Mouse (Mus musculus): Measurements from ENCODE around the gene Slc7a5. TPM values are rescaled to one million over a fixed set of nuclear protein-coding genes. Genes with fewer than 3 reads are reported as not detected.

Gene Slc7a5
- polyA plus RNA-seq, 1 experiment from 2014 or later, result 29.3 TPM

DNA sequence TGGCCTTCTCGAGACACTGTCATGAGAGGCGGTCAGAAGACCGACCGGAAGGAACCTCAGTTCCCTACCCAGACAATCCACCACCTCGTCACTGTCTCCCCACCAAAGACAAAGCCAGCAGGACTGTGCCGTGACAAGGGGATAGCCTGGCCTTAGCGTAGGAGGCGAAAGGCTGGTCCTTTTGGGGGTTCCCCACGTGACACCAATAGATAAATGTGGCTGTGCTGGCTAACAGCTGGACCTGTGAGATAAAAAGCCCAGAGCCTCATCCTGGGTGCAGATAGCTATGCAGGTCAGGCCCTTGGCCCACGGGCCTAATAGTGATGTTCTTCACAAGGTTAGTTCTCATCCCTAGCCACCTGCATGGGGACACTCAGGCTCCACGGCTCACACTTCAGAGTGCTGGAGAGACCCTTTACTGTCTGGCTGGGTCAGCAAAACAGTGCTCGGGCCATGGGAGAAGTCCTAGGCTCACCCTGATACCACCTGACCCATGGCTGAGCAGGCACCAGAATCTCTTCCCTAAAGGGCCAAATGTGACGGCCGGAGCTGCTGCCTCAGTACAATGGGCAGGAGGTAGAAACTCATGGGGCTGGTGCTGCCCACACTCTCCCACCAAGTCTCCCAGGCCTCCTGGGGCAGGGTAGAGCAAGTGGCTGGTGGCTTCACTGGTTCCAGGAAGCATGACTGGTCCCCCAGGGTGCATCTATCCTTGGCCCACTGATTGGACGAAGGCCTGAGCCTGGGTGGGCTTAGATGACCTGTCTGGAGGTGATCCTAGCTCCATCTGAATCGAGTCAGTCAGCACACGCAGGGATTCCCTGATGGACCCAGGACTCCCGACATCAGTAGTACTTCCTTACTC is 8.1 kb downstream of the Slc7a5 start:
- no peaks in the 10 kb centered on the region for H3K27me3 ChIP-seq (ENCODE audit: low read depth, poor library complexity, severe bottlenecking)
- DNase-seq (ENCODE audit: low spot score), result no peak
- peak overlapping the region; percentile 23; the same call in 1 of the 2 replicates for H3K4me3 ChIP-seq
- H3K36me3 ChIP-seq, result peaks cover 19% of the 10 kb centered on the region
- peak overlapping the region; percentile 84 for H3K27ac ChIP-seq (replicated peaks)
- 74% methylated on average over 18 of the region's 18 CpGs for WGBS
- H3K4me1 ChIP-seq, result peaks cover 85% of the 10 kb centered on the region
- H3K9me3 ChIP-seq (replicated peaks), result no peaks in the 10 kb centered on the region

- Histone ChIP-seq H3K27ac (replicated peaks) (peak overlapping the region; percentile 84), H3K4me3 (peak overlapping the region; percentile 33), H3K9me3 (replicated peaks) (no peaks in the 10 kb centered on the region), H3K36me3 (peaks cover 26% of the 10 kb centered on the region), H3K27me3 (ENCODE audit: low read depth, poor library complexity, severe bottlenecking) (no peaks in the 10 kb centered on the region), H3K4me1 (peaks cover 78% of the 10 kb centered on the region)
- 10% methylated on average over 4 of the region's 4 CpGs for WGBS
- DNase-seq (ENCODE audit: low spot score), result peak; percentile 73
Measured at GRCm38 (mm10) chr8:121898401-121898931, 9.0 kb downstream of the Slc7a5 start.

DNA sequence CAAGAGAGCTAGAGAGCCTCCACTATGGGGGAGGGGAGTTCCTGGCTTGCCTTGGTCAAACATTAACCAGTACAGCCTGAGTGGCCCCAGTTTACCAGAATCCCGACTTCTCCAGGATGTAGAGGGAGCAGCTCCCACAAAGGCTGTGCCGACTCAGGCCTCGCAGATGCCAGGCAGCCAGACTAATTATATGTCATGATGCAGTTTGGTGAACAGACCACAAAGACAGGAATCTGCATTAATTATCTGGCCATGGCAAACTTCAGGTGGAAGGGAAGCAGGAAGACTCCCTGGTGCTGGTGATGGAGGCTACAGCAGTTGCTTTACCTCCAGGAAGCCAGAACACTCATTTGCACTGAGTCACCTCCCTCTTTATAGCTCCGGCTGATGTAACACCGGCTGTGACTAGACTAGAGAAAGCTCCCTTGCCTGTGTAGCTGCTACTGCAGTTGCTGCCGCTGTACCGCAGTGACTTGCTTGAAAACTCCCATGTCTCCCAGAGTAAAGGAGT is 9.6 kb downstream of the Slc7a5 start:
- Histone ChIP-seq H3K27me3 (ENCODE audit: low read depth, poor library complexity, severe bottlenecking) (no peaks in the 10 kb centered on the region), H3K9me3 (replicated peaks) (no peaks in the 10 kb centered on the region), H3K4me3 (peak overlapping the region; percentile 33), H3K36me3 (peaks cover 31% of the 10 kb centered on the region), H3K27ac (replicated peaks) (peak overlapping the region; percentile 84), H3K4me1 (peaks cover 72% of the 10 kb centered on the region)
- DNase-seq (ENCODE audit: low spot score), result no peak
- 38% methylated on average over 7 of the region's 7 CpGs for WGBS

- Histone ChIP-seq H3K4me1 (peaks cover 66% of the 10 kb centered on the region), H3K36me3 (peaks cover 36% of the 10 kb centered on the region), H3K27ac (replicated peaks) (peak overlapping the region; percentile 84), H3K4me3 (peak overlapping the region; percentile 1; the same call in 1 of the 2 replicates), H3K27me3 (ENCODE audit: low read depth, poor library complexity, severe bottlenecking) (no peaks in the 10 kb centered on the region), H3K9me3 (replicated peaks) (no peaks in the 10 kb centered on the region)
- DNase-seq (ENCODE audit: low spot score), result no peak
- 78% methylated on average over 9 of the region's 9 CpGs for WGBS
Measured at GRCm38 (mm10) chr8:121897205-121897604, 10.3 kb downstream of the Slc7a5 start.

DNA sequence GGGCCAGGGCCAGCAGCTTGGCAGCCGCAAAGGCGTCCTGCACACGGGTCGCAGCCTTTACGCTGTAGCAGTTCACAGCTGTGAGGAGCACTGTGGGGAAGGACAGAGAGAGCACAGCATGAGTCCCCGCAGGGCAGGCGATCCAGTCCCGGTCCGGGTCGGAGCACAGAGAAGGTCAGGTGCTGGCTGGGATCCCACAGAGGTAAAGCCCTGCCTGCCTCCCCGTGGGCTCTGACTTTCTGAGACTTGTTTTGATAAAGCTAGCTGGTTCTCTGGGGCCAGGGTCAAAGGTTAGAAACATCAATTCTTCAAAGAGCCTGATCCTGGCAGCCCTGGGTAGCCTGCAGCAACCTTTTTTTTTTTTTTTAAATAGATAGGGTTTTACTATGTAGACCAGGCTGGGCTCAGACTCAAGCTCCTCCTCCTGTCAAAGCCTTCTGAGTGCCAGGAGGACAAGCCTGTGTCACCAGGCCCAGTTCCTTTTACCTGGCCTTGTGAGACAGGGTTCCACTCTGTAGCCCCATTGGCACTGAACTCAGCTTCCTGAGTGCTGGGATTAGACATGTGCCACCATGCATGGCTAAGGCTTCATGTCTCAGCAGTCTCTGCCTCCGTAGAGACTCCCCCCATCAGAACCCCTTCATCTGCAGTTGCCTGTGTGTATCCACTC is 10.9 kb downstream of the Slc7a5 start:
- H3K27ac ChIP-seq (replicated peaks), result peak overlapping the region; percentile 84
- DNase-seq (ENCODE audit: low spot score), result no peak
- peaks cover 36% of the 10 kb centered on the region for H3K36me3 ChIP-seq
- peaks cover 60% of the 10 kb centered on the region for H3K4me1 ChIP-seq
- no peaks in the 10 kb centered on the region for H3K27me3 ChIP-seq (ENCODE audit: low read depth, poor library complexity, severe bottlenecking)
- peak overlapping the region; percentile 1; the same call in 1 of the 2 replicates for H3K4me3 ChIP-seq
- 28% methylated on average over 12 of the region's 12 CpGs for WGBS
- no peaks in the 10 kb centered on the region for H3K9me3 ChIP-seq (replicated peaks)

DNA sequence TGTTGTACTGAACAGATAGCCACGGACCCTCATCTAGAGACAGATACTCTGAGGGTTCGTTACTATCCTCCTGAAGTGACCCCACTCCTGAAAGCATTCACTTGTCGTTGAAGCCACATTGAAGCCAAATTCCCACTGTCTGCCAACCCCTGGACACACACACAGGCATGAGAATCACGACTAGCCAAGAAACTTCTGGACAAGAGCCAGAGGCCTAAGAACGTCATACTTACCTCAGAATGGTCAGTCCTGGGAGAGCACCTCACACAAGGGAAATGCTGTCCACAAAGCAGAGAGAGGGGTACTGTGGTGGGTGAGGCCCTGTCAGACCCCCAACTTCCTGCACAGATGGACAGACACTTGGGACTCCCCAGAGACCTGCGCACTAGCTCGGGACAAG is 11.6 kb downstream of the Slc7a5 start:
- Histone ChIP-seq H3K27me3 (ENCODE audit: low read depth, poor library complexity, severe bottlenecking) (no peaks in the 10 kb centered on the region), H3K4me1 (peaks cover 53% of the 10 kb centered on the region), H3K36me3 (peaks cover 40% of the 10 kb centered on the region), H3K4me3 (no peak overlapping the region), H3K9me3 (replicated peaks) (no peaks in the 10 kb centered on the region), H3K27ac (replicated peaks) (peak overlapping the region; percentile 84; the same call in 1 of the 2 replicates)
- WGBS, result 85% methylated on average over 7 of the region's 7 CpGs
- DNase-seq (ENCODE audit: low spot score), result no peak

DNA sequence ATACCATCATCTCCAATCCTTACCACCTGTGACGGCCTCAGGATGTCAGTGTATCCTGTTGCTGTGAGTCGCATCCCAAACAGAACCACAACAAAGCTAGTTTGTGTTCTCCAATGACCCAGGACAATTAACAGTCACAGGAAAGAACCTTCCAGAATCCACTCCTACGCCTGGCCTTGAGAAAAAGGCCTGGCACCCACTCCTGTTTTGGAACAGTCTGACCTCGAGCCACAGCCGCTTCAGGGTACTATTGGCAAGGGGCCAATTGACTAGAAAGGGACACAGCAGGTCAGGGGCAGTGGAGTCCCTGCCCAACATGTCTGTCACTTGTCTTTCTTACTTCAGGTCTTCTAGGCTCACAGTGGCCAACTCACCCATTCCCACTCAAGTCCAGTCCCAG is 14.6 kb downstream of the Slc7a5 start:
- no peak for DNase-seq (ENCODE audit: low spot score)
- WGBS, result 92% methylated on average over 5 of the region's 5 CpGs
- Histone ChIP-seq H3K4me1 (peaks cover 28% of the 10 kb centered on the region), H3K9me3 (replicated peaks) (no peaks in the 10 kb centered on the region), H3K36me3 (peaks cover 50% of the 10 kb centered on the region), H3K27ac (replicated peaks) (no peak overlapping the region), H3K27me3 (ENCODE audit: low read depth, poor library complexity, severe bottlenecking) (no peaks in the 10 kb centered on the region), H3K4me3 (no peak overlapping the region)

DNA sequence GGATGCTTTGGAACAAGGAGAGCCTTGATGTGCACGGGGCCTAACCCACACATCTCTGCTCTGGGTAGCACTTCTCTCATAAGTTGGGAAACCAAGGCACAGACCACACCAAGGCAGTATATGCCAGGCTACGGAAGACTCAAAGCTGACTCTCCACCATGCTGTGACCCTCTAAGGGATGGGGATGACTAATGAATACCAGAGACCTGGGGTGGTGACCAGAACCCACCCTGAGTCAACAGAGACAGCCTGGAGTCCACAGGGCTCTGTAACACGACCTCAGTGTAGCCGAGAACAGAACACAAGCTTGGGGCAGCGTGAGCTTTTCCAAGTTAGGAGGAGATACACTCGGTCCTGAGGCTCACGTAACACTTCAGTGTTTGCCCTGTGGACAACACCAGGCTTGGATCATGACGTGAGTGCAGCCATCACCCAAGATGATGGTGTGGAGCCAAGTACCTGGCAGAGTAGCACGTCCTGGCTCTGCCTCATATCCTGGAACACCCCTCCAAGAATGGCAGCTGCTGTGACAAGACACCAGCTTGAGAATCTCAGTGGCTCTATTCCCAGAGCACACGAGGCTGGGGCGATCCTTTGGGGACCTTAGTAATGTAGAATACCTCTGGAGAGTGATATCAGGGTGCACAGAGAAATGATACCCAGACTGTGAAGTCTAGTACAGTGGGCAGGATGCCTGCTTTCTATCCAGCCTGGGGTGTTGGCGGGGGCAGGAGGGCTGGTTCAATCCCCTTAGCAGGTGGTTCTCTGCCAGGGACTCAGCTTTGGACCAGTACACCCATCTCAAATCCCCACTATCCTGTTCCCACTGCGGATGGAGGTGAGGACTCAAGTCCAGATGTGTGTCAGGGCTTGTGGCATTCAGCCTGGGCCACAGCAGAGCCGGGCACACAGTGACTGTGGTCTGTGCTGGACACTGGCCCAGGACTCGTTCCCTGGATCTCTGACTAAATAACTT is 17.4 kb downstream of the Slc7a5 start:
- H3K4me1 ChIP-seq, result peaks cover under 1% of the 10 kb centered on the region; the same call in 1 of the 2 replicates
- H3K4me3 ChIP-seq, result no peak overlapping the region
- H3K27ac ChIP-seq (replicated peaks), result no peak overlapping the region
- DNase-seq (ENCODE audit: low spot score), result no peak
- no peaks in the 10 kb centered on the region for H3K9me3 ChIP-seq (replicated peaks)
- H3K36me3 ChIP-seq, result peaks cover 66% of the 10 kb centered on the region
- H3K27me3 ChIP-seq (ENCODE audit: low read depth, poor library complexity, severe bottlenecking), result no peaks in the 10 kb centered on the region
- 89% methylated on average over 15 of the region's 15 CpGs for WGBS

DNA sequence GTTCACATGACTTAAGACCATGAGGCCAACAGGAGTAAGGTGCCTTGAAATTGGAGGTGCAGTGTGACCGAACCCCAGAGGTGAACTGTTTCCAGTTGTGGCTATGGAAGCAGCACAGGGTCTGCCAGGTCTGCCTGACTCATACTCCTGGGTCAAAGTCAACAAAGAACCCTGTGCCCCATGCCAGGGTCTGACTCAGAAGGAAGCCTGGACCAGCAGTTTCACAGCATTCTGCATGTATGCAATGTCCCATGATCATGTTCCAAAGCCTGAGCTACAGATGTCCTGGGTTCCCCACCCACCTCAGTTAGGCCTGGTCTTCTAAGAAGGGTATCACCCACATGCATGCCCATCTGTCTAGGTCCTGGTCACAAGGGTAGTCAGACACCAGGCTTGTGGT is 18.2 kb downstream of the Slc7a5 start:
- no peaks in the 10 kb centered on the region for H3K9me3 ChIP-seq (replicated peaks)
- H3K27ac ChIP-seq (replicated peaks), result no peak overlapping the region
- no peak overlapping the region for H3K4me3 ChIP-seq
- DNase-seq (ENCODE audit: low spot score), result no peak
- H3K27me3 ChIP-seq (ENCODE audit: low read depth, poor library complexity, severe bottlenecking), result no peaks in the 10 kb centered on the region
- H3K36me3 ChIP-seq, result peaks cover 66% of the 10 kb centered on the region
- WGBS, result 88% methylated on average over 1 of the region's 1 CpGs
- H3K4me1 ChIP-seq, result no peaks in the 10 kb centered on the region

DNA sequence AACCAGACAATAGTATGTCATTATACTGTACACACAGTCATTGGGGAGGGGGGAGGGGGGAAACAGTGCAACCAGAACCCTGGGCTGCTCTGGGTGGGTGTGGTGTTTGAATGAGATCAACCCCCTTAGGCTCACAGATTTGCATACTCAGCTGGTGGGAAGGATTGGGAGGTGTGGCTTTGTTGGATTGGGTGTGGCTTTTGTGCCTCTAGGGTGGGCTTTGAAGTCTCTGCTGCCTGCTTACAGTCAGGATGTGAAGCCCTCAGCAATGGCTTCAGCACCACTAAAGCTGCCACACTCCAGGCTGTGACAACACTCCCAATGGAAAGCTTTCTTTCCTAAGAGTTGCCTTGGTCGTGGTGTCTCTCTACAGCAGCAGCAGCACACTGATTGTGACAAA is 19.9 kb downstream of the Slc7a5 start:
- Histone ChIP-seq H3K27ac (replicated peaks) (no peak overlapping the region), H3K36me3 (peaks cover 68% of the 10 kb centered on the region), H3K9me3 (replicated peaks) (no peaks in the 10 kb centered on the region), H3K27me3 (ENCODE audit: low read depth, poor library complexity, severe bottlenecking) (no peaks in the 10 kb centered on the region), H3K4me3 (no peak overlapping the region), H3K4me1 (no peaks in the 10 kb centered on the region)
- DNase-seq (ENCODE audit: low spot score), result no peak
- 63% methylated on average over 1 of the region's 1 CpGs for WGBS

- H3K4me3 ChIP-seq, result no peak overlapping the region
- peaks cover 80% of the 10 kb centered on the region for H3K36me3 ChIP-seq
- H3K27me3 ChIP-seq (ENCODE audit: low read depth, poor library complexity, severe bottlenecking), result no peaks in the 10 kb centered on the region
- no peak overlapping the region for H3K27ac ChIP-seq (replicated peaks)
- no peak for DNase-seq (ENCODE audit: low spot score)
- WGBS, result 83% methylated on average over 6 of the region's 6 CpGs
- no peaks in the 10 kb centered on the region for H3K4me1 ChIP-seq
- no peaks in the 10 kb centered on the region for H3K9me3 ChIP-seq (replicated peaks)
Measured at GRCm38 (mm10) chr8:121885433-121885832, 22.1 kb downstream of the Slc7a5 start.

GRCm38 (mm10) chr8:121885001-121885400 is 22.5 kb downstream of the Slc7a5 start:
- Histone ChIP-seq H3K4me3 (no peak overlapping the region), H3K27me3 (ENCODE audit: low read depth, poor library complexity, severe bottlenecking) (no peaks in the 10 kb centered on the region), H3K4me1 (no peaks in the 10 kb centered on the region), H3K9me3 (replicated peaks) (no peaks in the 10 kb centered on the region), H3K36me3 (peaks cover 83% of the 10 kb centered on the region), H3K27ac (replicated peaks) (no peak overlapping the region)
- 95% methylated on average over 9 of the region's 9 CpGs for WGBS
- DNase-seq (ENCODE audit: low spot score), result no peak

Data from midbrain, embryonic 10.5 days (tissue).